Mouse (Mus musculus): ENCODE measurements around the gene Erbin.

Erbin gene

DNA sequence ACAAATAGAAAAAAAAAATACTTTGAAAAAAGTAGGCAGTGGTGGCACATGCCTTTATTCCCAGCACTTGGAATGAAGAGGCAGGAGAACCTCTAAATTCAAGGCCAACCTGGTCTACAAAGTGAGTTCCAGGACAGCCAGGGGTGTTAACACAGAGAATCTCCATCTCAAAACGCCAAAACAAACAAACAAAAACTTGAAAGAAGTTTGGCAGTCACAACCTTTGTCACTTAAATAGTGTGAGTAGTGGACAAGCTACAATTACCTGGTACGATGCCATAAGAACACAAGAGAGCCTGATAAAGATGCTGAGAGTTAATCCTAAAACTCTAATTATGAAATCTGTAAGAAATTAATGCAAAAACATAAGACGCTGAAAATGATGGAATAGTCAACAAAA lies 8.0 kb downstream of the Erbin start:
- DNase-seq (ENCODE audit: low spot score), result no peak

- DNase-seq (ENCODE audit: low spot score), result no peak
Measured at GRCm38 (mm10) chr13:103910598-103910997, 9.7 kb downstream of the Erbin start.

DNA sequence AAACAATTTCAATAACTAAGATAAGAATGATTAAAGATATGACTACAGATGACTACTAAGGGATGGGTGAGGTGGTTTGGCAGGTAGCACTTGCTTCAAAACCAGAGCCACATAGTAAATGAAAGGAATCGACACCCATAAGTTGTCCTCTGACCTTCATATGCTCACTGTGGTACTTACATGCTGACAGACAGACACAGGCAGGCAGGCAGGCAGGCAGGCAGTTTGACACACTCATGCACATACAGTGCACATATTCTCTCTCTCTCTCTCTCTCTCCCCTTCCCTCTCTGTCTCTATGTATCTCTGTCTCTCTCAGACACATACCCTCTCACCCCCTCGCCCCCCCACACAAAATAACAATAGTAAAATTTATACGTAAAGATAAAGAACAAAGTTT lies 10.4 kb downstream of the Erbin start:
- DNase-seq (ENCODE audit: low spot score), result no peak

DNA sequence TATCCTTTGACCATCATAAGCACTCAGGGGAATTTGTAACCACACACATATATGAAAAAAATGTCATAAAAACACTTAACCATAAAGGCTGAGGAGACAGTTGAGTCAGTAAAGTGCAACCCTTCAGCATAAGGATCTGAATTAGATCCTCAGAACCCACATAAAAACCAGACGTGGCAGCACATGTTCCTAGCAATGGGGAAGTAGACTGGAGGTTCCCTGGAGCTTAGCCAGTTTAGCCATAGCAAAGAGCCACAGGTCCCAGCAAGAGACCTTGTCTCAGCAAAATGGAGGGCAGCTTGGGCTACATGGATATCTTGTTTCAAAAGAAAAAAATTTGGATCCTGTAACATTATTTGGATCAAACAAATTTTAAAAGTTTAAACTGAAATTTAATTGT lies 20.3 kb downstream of the Erbin start:
- DNase-seq (ENCODE audit: low spot score), result no peak

GRCm38 (mm10) chr13:103897606-103898005 lies 22.7 kb downstream of the Erbin start:
- no peak for DNase-seq (ENCODE audit: low spot score)

GRCm38 (mm10) chr13:103893065-103893464 lies 27.2 kb downstream of the Erbin start:
- no peak for DNase-seq (ENCODE audit: low spot score)

GRCm38 (mm10) chr13:103890038-103890437 lies 30.3 kb downstream of the Erbin start:
- no peak for DNase-seq (ENCODE audit: low spot score)

GRCm38 (mm10) chr13:103886503-103886902 lies 33.8 kb downstream of the Erbin start:
- DNase-seq (ENCODE audit: low spot score), result no peak

DNA sequence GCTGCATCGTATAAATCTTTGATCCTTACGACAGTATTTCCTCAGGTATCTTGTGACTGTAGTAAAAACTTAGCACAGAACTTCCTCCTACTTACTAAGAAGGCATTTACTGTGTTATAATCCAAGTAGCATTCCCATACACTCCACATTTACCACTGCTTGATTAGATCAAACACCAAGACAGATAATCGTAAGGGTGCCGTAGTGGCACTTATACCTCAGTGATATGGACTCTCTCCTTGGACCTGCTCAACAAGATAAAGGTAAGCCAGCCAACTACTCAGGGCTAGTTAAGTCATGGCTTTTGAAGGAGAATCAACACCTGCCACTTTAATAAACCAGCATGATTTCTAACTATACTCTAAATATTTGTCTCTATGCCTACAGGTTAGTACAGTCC lies 39.1 kb downstream of the Erbin start:
- DNase-seq (ENCODE audit: low spot score), result no peak

GRCm38 (mm10) chr13:103876743-103877142 lies 43.6 kb downstream of the Erbin start:
- no peak for DNase-seq (ENCODE audit: low spot score)

DNA sequence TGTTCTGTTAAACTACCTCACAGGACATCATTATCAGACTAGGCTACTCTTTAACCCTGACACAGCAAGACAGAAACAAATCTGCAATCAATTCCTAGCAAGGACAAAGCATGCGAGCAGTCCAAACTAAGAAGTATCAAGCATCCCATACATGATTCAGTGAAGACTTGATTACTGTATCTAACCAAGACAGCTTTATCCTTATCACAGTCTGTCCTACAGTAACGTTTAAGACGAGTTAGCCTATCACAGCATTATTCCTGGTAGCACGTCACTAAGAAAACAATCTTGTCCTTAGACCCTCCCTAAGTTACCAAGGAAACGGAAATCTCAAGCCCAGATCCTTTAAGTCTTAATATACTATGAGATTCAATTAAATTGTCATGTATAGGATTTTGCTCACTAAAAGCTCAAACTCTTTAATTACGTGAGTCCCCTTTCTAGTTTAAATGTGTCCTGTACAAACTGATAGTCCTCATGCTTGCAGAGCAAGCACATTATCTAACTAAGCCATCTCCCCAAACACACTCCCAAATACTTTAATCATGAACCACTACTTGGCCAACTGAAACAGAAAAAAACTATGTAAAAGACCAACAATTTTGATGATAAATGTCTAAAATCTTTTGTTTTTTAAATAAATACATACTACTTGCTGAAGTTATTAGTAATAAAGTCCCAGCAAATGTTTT lies 44.3 kb downstream of the Erbin start:
- no peak for DNase-seq (ENCODE audit: low spot score)

DNA sequence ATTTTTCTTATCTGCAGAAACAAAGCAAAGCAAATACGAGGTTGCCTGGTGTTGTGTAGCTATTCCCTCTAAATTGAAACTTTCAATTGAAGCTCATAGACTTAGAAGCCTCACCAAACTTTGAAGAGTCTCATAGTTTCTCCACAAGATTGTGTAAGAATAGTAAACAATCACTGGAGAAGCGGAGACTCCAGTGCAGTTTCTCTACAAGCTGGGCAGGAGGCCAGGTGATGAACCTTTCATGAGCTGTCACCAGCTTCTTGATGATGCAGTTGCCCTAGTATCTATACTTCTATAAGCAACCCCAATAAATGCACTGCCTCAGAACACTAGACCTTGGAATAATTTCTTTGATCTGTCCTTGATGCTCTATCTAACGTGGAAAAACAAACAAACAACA lies 49.5 kb downstream of the Erbin start:
- no peak for DNase-seq (ENCODE audit: low spot score)

DNA sequence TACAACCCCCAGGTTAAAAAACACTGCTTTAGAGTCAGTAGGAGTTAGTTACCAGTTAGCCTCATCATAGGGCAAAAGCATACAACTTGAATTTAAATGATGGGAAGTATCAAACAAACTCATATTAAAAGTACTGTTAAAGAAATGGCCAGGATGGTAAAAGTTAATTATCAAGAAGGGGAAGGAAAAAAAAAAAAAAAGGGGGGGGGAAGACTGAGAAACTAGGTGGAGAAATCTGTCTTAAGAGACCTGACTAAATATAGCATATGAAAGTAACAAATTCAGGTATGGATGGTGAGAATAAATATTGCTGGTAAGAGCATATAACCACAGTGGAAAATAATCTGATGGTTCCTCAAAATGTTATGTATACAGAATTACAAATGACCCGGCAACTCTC lies 50.2 kb downstream of the Erbin start:
- DNase-seq (ENCODE audit: low spot score), result no peak

DNA sequence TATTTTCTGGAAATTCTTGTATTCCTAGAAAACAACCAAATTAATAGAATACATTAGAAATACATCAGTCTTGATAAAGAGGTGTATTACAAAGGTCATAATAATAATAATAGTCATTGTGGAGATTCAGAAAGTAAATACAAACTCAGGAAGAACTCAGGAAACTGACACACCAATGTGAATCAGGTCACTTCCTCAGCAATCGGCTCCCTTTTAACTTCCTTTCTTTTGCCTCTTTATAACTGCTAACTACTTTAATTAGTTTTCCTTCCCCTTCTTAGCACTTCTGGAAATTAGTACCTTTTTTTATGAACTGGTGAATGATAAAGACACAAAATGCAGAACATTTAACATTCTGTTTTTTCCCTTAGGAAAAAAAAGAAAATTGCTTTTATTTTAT lies 51.4 kb downstream of the Erbin start:
- DNase-seq (ENCODE audit: low spot score), result no peak

DNA sequence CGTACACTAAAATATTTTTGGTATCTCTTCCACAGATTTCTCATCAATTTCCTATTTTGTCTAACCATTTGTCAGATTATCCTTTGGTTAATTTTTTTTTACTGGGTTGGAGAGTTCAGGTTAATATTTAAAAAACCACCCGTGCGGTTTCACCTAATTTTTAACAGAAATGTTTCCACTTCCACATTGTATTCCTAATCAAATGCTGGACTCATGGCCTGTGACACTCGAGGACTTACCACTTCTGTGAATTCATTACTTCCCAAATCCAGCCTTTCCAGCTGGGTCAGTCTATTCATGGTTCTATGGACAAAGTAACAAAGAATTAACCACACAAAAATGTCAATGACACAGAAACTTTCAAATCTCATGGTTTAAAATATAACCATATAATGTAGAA lies 58.3 kb downstream of the Erbin start:
- DNase-seq (ENCODE audit: low spot score), result no peak

DNA sequence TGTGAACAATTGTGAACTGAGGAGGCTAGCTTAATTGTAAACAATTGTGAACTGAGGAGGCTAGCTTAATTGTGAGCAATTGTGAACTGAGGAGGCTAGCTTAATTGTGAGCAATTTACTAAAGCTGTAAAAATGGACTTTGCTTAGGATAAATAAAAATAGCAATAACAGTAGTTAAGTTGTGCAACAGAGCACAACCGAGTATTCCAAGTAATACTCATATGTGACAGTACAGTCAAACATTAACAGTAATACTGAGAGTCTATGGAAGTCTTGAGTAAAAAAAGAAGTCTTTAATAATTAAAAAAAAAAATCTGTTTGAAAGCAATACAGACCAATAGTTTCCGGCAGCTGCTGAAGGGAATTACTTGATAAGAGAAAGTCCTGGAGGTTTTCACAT lies 61.3 kb downstream of the Erbin start:
- DNase-seq (ENCODE audit: low spot score), result no peak

DNA sequence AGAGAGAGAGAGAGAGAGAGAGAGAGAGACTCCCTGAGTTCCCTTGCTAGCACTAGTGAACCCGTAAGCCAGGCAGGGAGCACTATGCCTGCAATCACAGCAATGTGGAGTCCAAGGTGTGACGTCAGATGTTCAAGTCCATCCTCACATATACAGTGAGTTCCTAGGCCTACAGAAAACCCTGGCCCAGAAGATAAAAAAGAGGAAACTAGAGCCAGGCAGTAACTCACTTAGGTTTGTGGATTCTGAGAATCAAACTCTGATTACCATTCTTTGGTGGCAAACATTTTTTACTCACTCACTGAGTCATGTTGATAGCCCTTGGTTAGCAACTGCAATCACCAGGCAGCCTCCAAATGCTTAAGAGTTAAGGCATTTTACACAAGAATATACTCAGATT lies 72.7 kb downstream of the Erbin start:
- DNase-seq (ENCODE audit: low spot score), result no peak

- DNase-seq (ENCODE audit: low spot score), result no peak
Measured at GRCm38 (mm10) chr13:103841287-103842201, 78.8 kb downstream of the Erbin start.

GRCm38 (mm10) chr13:103838619-103839018 lies 81.7 kb downstream of the Erbin start:
- no peak for DNase-seq (ENCODE audit: low spot score)

GRCm38 (mm10) chr13:103829623-103830135 lies 90.6 kb downstream of the Erbin start:
- no peak for DNase-seq (ENCODE audit: low spot score)

DNA sequence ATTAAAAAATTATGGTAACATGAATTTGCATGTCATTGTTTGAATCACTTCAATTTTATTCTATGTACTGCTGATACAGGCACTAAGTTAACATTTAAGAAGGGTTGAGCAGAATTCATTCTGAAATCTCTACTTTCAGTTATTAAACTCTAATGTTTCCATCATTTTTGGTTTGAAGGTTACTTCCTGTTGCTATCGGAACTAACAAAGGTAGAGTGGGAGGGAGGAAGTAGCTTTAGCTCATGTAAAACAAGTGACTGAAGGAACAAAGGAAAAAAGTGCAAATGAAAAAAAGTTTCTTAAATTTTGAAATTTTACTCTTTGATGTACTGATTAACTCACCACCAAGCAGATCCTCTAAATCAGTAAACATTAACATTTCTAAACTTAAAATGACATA lies 98.0 kb downstream of the Erbin start:
- DNase-seq (ENCODE audit: low spot score), result no peak

DNA sequence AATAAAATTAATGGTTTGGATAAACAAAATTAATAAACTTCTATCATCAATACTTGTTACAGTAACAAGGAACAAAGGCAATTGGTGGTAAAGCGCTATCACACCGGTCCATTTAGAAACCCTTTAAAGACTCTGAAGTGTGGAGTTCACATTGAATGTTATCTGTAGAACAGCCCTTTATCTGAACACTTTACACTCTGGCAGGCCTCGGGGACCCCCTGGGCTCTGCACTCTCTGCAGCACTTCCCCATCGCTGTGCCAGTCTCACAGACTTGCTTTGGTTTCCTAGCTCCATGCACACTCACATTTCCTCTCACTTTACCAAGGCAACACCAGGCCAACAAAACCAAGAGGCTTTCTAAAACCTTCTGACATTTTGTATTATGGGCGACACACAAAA lies 100.9 kb downstream of the Erbin start:
- DNase-seq (ENCODE audit: low spot score), result no peak

DNA sequence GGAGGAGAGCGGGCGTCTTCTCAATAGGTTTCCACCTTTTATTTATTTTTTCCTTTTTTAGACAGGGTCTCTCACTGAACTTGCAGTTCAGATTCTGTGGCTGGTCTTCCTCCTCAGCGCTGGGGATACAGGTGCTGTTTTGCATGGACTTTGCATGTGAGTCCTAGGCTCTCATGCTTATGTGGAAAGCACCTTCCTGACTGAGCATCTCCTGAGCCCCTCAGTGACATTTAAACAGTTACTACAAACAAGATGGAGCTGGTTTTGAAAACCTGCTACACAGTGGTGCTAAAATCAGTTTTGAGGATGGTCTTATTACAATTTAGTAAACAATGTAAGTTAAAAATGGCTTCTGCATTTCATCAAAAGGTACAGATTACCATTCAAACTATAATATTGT lies 102.4 kb downstream of the Erbin start:
- no peak for DNase-seq (ENCODE audit: low spot score)

Measured in layer of hippocampus, adult 9-10 months (tissue).